Mouse (Mus musculus): Measurements from ENCODE around the gene Gm21409. TPM values are rescaled to one million over a fixed set of nuclear protein-coding genes. Genes with fewer than 3 reads are reported as not detected.
"Not testable (repeated sequence)": the region's sequence is repeated elsewhere in the genome, so short reads cannot be mapped to it uniquely, and the experiment has no call there.

Gene Gm21409
- not detected in 2 replicates for polyA plus RNA-seq (2015; fragmentation: Nextera tagmentation; extraction: Ambion mirVana)

- no CpG with 5 or more reads among the region's 6 CpGs for whole genome bisulfite sequencing
- not testable (repeated sequence) for H3K9me3 ChIP-seq (replicated peaks); H3K27ac ChIP-seq (replicated peaks); H3K9ac ChIP-seq (replicated peaks); H3K4me3 ChIP-seq (replicated peaks); ATAC-seq (ENCODE audit: low FRiP score); H3K36me3 ChIP-seq; H3K4me2 ChIP-seq; H3K27me3 ChIP-seq (replicated peaks); H3K4me1 ChIP-seq
Measured at GRCm38 (mm10) chrY:84746385-84746784, at the start of gene Gm21409. Gene Gm21409, plus strand, starts transcription at chrY:84746685.

Other genes with a start within 250 kb of the Gm21409 start
- gene Gm21394, start 181.8 kb upstream of the Gm21409 start, polyA plus RNA-seq (2015; fragmentation: Nextera tagmentation; extraction: Ambion mirVana), result not detected in 2 replicates